Mouse (Mus musculus) cerebellum, postnatal 4 days (tissue): ENCODE data around the gene Ino80e.
A peak's percentile ranks its signal among the peaks of the same experiment; 100 is the strongest.
"Not testable (repeated sequence)": the region's sequence is repeated elsewhere in the genome, so short reads cannot be mapped to it uniquely, and the experiment has no call there.

Experiments used
- DNase-seq, 2 experiments: peaks; one replicate each; pipeline ENCODE4 v3.0.0; 2022; ENCODE audit warnings: low spot score in 2 of 2, mixed read lengths in 1 of 2

The Ino80e gene

GRCm38 (mm10) chr7:126862147-126862784 is at the start of gene Ino80e:
TSS of gene Ino80e (minus strand) at chr7:126862377.
- DNase-seq = peak; percentile 86 to 95

GRCm38 (mm10) chr7:126905590-126905989 is 43.4 kb upstream of the Ino80e start:
- no peak for DNase-seq

GRCm38 (mm10) chr7:126899781-126900180 is 37.6 kb upstream of the Ino80e start:
- DNase-seq = not testable (repeated sequence)

GRCm38 (mm10) chr7:126898102-126898990 is 36.2 kb upstream of the Ino80e start:
- peak; percentile 97 to 98 for DNase-seq

GRCm38 (mm10) chr7:126897390-126898101 is 35.4 kb upstream of the Ino80e start:
- no peak for DNase-seq

- DNase-seq = no peak
Observed at GRCm38 (mm10) chr7:126896912-126897311, 34.7 kb upstream of the Ino80e start.

GRCm38 (mm10) chr7:126888852-126889251 is 26.7 kb upstream of the Ino80e start:
- DNase-seq = no peak

- no peak for DNase-seq
Observed at GRCm38 (mm10) chr7:126887281-126887680, 25.1 kb upstream of the Ino80e start.

- peak; percentile 96 to 98 for DNase-seq
Observed at GRCm38 (mm10) chr7:126884286-126885164, 22.3 kb upstream of the Ino80e start, which contains the start of gene Taok2. TSS of gene Taok2 (minus strand) at chr7:126884703.

GRCm38 (mm10) chr7:126883731-126884181 is 21.6 kb upstream of the Ino80e start:
- DNase-seq = no peak

GRCm38 (mm10) chr7:126881040-126881439 is 18.9 kb upstream of the Ino80e start:
- DNase-seq = no peak

GRCm38 (mm10) chr7:126877239-126877638 is 15.1 kb upstream of the Ino80e start:
- DNase-seq = no peak

- DNase-seq = no peak
Observed at GRCm38 (mm10) chr7:126870520-126870891, 8.3 kb upstream of the Ino80e start.

GRCm38 (mm10) chr7:126869780-126870519 is 7.8 kb upstream of the Ino80e start:
- DNase-seq = no peak

GRCm38 (mm10) chr7:126868003-126868402 is 5.8 kb upstream of the Ino80e start:
- no peak for DNase-seq

- no peak for DNase-seq
Observed at GRCm38 (mm10) chr7:126867534-126867933, 5.4 kb upstream of the Ino80e start.

GRCm38 (mm10) chr7:126863791-126864190 is 1.6 kb upstream of the Ino80e start:
- DNase-seq = no peak

GRCm38 (mm10) chr7:126861429-126862130 is 597 bp downstream of the Ino80e start, which contains the start of gene Hirip3:
TSS of gene Hirip3 (plus strand) at chr7:126861972.
- peak; percentile 88 to 92 for DNase-seq

- no peak for DNase-seq
Observed at GRCm38 (mm10) chr7:126860987-126861386, 1.2 kb downstream of the Ino80e start.
